Mouse (Mus musculus): Measurements from ENCODE around the gene Kctd11.

GRCm38 (mm10) chr11:69915667-69916627 lies 34.7 kb upstream of the Kctd11 start:
- TF ChIP-seq MAFK (IDR thresholded peaks at IDR 0.05; ENCODE audit: insufficient read depth, low read depth, low read length) (no peak), CHD2 (IDR thresholded peaks at IDR 0.05; ENCODE audit: low read depth, low read length) (no peak), ZC3H11A (IDR thresholded peaks at IDR 0.05; ENCODE audit: borderline replicate concordance, low read depth, low read length) (no peak)

Measured in ES-E14 (cell line).